Mouse (Mus musculus): ENCODE measurements at regions not wholly inside any gene's neighbourhood (a gene's known extent, or its start where the extent isn't known, plus 50 kb on each side); places are given as distances from the start of the nearest gene placed in this dataset.
A peak's percentile ranks its signal among the peaks of the same experiment; 100 is the strongest.

- Histone ChIP-seq H3K4me1 (no peaks in the 10 kb centered on the region), H3K4me3 (replicated peaks) (no peak overlapping the region), H3K9me3 (peaks cover 51% of the 10 kb centered on the region), H3K36me3 (replicated peaks; ENCODE audit: low read length) (no peaks in the 10 kb centered on the region), H3K27me3 (replicated peaks) (no peaks in the 10 kb centered on the region)
- TF ChIP-seq GATA1 (IDR thresholded peaks at IDR 0.05; ENCODE audit: borderline replicate concordance, low read length) (no peak), FLI1 (IDR thresholded peaks at IDR 0.05; ENCODE audit: low read length) (no peak)
Observed at GRCm38 (mm10) chr1:186549207-186549606, 156.6 kb downstream of the Tgfb2 start.

- Histone ChIP-seq H3K36me3 (replicated peaks; ENCODE audit: low read length) (no peaks in the 10 kb centered on the region), H3K4me1 (no peaks in the 10 kb centered on the region), H3K4me3 (replicated peaks) (no peak overlapping the region), H3K27me3 (replicated peaks) (no peaks in the 10 kb centered on the region), H3K9me3 (peaks cover 36% of the 10 kb centered on the region)
- TF ChIP-seq GATA1 (IDR thresholded peaks at IDR 0.05; ENCODE audit: borderline replicate concordance, low read length): no peak
- TF ChIP-seq FLI1 (IDR thresholded peaks at IDR 0.05; ENCODE audit: low read length): no peak
Observed at GRCm38 (mm10) chr1:186546386-186547185, 159.2 kb downstream of the Tgfb2 start.

- H3K4me3 ChIP-seq (replicated peaks): no peak overlapping the region
- no peaks in the 10 kb centered on the region for H3K4me1 ChIP-seq
- peaks cover 33% of the 10 kb centered on the region for H3K9me3 ChIP-seq
- TF ChIP-seq GATA1 (IDR thresholded peaks at IDR 0.05; ENCODE audit: borderline replicate concordance, low read length) (no peak), FLI1 (IDR thresholded peaks at IDR 0.05; ENCODE audit: low read length) (no peak)
- no peaks in the 10 kb centered on the region for H3K27me3 ChIP-seq (replicated peaks)
- H3K36me3 ChIP-seq (replicated peaks; ENCODE audit: low read length): no peaks in the 10 kb centered on the region
Observed at GRCm38 (mm10) chr1:186540070-186540469, 165.7 kb downstream of the Tgfb2 start.

GRCm38 (mm10) chr1:186538233-186538632 is 167.6 kb downstream of the Tgfb2 start:
- TF ChIP-seq GATA1 (IDR thresholded peaks at IDR 0.05; ENCODE audit: borderline replicate concordance, low read length) (no peak), FLI1 (IDR thresholded peaks at IDR 0.05; ENCODE audit: low read length) (no peak)
- Histone ChIP-seq H3K27me3 (replicated peaks) (no peaks in the 10 kb centered on the region), H3K4me3 (replicated peaks) (no peak overlapping the region), H3K9me3 (peaks cover 34% of the 10 kb centered on the region), H3K36me3 (replicated peaks; ENCODE audit: low read length) (no peaks in the 10 kb centered on the region), H3K4me1 (no peaks in the 10 kb centered on the region)

GRCm38 (mm10) chr1:186515976-186516375 is 189.8 kb downstream of the Tgfb2 start:
- no peaks in the 10 kb centered on the region for H3K36me3 ChIP-seq (replicated peaks; ENCODE audit: low read length)
- no peak for TF ChIP-seq FLI1 (IDR thresholded peaks at IDR 0.05; ENCODE audit: low read length)
- TF ChIP-seq GATA1 (IDR thresholded peaks at IDR 0.05; ENCODE audit: borderline replicate concordance, low read length): no peak
- H3K27me3 ChIP-seq (replicated peaks): no peaks in the 10 kb centered on the region
- peaks cover 16% of the 10 kb centered on the region for H3K9me3 ChIP-seq
- no peaks in the 10 kb centered on the region for H3K4me1 ChIP-seq
- H3K4me3 ChIP-seq (replicated peaks): no peak overlapping the region

GRCm38 (mm10) chr1:186515071-186515470 is 190.7 kb downstream of the Tgfb2 start:
- H3K9me3 ChIP-seq: peaks cover 20% of the 10 kb centered on the region
- H3K4me3 ChIP-seq (replicated peaks): no peak overlapping the region
- no peaks in the 10 kb centered on the region for H3K4me1 ChIP-seq
- H3K36me3 ChIP-seq (replicated peaks; ENCODE audit: low read length): no peaks in the 10 kb centered on the region
- TF ChIP-seq GATA1 (IDR thresholded peaks at IDR 0.05; ENCODE audit: borderline replicate concordance, low read length) (no peak), FLI1 (IDR thresholded peaks at IDR 0.05; ENCODE audit: low read length) (no peak)
- H3K27me3 ChIP-seq (replicated peaks): no peaks in the 10 kb centered on the region

- H3K4me1 ChIP-seq: no peaks in the 10 kb centered on the region
- H3K9me3 ChIP-seq: peaks cover 13% of the 10 kb centered on the region
- no peak for TF ChIP-seq GATA1 (IDR thresholded peaks at IDR 0.05; ENCODE audit: borderline replicate concordance, low read length)
- TF ChIP-seq FLI1 (IDR thresholded peaks at IDR 0.05; ENCODE audit: low read length): no peak
- no peak overlapping the region for H3K4me3 ChIP-seq (replicated peaks)
- no peaks in the 10 kb centered on the region for H3K36me3 ChIP-seq (replicated peaks; ENCODE audit: low read length)
- no peaks in the 10 kb centered on the region for H3K27me3 ChIP-seq (replicated peaks)
Observed at GRCm38 (mm10) chr1:186513861-186514260, 191.9 kb downstream of the Tgfb2 start.

GRCm38 (mm10) chr1:186510531-186510930 is 195.3 kb downstream of the Tgfb2 start:
- TF ChIP-seq FLI1 (IDR thresholded peaks at IDR 0.05; ENCODE audit: low read length): no peak
- no peak for TF ChIP-seq GATA1 (IDR thresholded peaks at IDR 0.05; ENCODE audit: borderline replicate concordance, low read length)
- H3K27me3 ChIP-seq (replicated peaks): no peaks in the 10 kb centered on the region
- no peaks in the 10 kb centered on the region for H3K36me3 ChIP-seq (replicated peaks; ENCODE audit: low read length)
- no peak overlapping the region for H3K4me3 ChIP-seq (replicated peaks)
- H3K9me3 ChIP-seq: peaks cover 31% of the 10 kb centered on the region
- no peaks in the 10 kb centered on the region for H3K4me1 ChIP-seq

GRCm38 (mm10) chr1:186508358-186508757 is 197.4 kb downstream of the Tgfb2 start:
- H3K9me3 ChIP-seq: peaks cover 34% of the 10 kb centered on the region
- no peaks in the 10 kb centered on the region for H3K4me1 ChIP-seq
- no peaks in the 10 kb centered on the region for H3K27me3 ChIP-seq (replicated peaks)
- H3K4me3 ChIP-seq (replicated peaks): no peak overlapping the region
- no peaks in the 10 kb centered on the region for H3K36me3 ChIP-seq (replicated peaks; ENCODE audit: low read length)
- TF ChIP-seq FLI1 (IDR thresholded peaks at IDR 0.05; ENCODE audit: low read length): no peak
- no peak for TF ChIP-seq GATA1 (IDR thresholded peaks at IDR 0.05; ENCODE audit: borderline replicate concordance, low read length)

GRCm38 (mm10) chr1:186507956-186508355 is 197.8 kb downstream of the Tgfb2 start:
- no peaks in the 10 kb centered on the region for H3K27me3 ChIP-seq (replicated peaks)
- peak overlapping the region; percentile 56 for H3K4me3 ChIP-seq (replicated peaks)
- H3K4me1 ChIP-seq: no peaks in the 10 kb centered on the region
- TF ChIP-seq FLI1 (IDR thresholded peaks at IDR 0.05; ENCODE audit: low read length) (no peak), GATA1 (IDR thresholded peaks at IDR 0.05; ENCODE audit: borderline replicate concordance, low read length) (no peak)
- no peaks in the 10 kb centered on the region for H3K36me3 ChIP-seq (replicated peaks; ENCODE audit: low read length)
- H3K9me3 ChIP-seq: peaks cover 35% of the 10 kb centered on the region

Measured in megakaryocyte, embryonic 14.5 days (primary cell).